Mouse (Mus musculus) lung, postnatal 36 days (tissue): ENCODE measurements at regions not wholly inside any gene's neighbourhood (a gene's known extent, or its start where the extent isn't known, plus 50 kb on each side); places are given as distances from the start of the nearest gene placed in this dataset.

Source experiments
- DNase-seq: peaks from one replicate; pipeline ENCODE4 v3.0.0; 2022; ENCODE audit warnings: mixed read lengths

- no peak for DNase-seq
Measured at GRCm38 (mm10) chr12:95054887-95055286, 637.1 kb upstream of the Flrt2 start.

GRCm38 (mm10) chr12:95056926-95057325, 635.1 kb upstream of the Flrt2 start:
- DNase-seq: no peak

DNA sequence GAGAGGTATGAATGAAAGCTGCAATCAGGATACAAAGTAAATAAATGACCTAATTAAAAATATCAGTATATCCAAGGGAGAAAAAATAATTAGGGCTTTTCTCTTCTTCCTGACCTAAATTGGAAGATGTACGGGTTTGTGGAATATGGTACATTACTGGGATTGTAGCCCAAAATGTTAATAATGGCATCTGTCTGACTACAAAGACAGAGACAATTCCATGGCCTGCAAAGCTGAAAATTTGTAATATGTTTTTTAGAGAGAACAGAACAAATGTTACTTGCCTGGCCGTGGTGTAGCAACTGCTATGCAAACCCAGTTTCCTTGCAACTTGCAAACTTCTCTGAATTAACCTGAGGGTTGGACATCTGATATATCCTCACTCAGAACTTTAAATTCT, 632.6 kb upstream of the Flrt2 start:
- no peak for DNase-seq

DNA sequence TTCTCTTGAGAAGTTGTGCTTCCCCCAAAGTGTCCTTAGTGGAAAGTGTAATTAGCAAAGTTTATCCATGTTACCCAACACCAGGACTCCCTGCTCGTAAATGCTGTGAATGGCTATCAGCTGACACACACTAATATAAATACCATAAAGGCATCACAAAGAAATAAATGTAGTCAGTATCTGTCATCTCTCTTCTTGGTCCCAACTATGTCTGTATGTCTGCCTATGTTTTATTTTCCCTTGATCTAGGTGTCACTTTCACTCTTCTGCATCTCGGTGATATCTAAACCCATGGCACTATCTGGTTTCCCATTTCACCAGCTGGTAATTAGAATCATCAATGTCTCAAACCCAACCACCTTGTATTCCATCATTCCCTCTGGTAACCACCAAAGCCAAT, 619.7 kb upstream of the Flrt2 start:
- DNase-seq: no peak

- no peak for DNase-seq
Measured at GRCm38 (mm10) chr12:95119223-95119952, 572.6 kb upstream of the Flrt2 start.

- no peak for DNase-seq
Measured at GRCm38 (mm10) chr12:95132804-95133203, 559.2 kb upstream of the Flrt2 start.

DNA sequence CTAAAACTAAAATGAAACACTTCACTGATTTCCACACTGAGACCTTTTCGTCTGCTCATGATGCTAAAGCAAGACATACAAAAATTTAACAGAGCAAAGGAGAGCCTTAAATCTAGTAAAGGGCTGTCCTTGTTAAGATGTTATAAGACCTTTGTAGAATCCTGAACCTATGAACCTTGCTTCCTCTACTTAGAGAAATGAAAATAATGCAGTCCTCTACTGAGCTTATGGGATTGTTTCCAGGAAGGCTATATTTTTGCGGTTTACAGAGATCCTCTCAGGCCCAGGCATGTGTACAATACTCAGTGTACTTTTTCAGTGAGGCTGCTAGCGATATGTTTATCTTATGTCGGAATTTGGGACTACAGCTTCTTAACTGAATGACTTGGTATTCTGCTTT, 558.5 kb upstream of the Flrt2 start:
- no peak for DNase-seq

DNA sequence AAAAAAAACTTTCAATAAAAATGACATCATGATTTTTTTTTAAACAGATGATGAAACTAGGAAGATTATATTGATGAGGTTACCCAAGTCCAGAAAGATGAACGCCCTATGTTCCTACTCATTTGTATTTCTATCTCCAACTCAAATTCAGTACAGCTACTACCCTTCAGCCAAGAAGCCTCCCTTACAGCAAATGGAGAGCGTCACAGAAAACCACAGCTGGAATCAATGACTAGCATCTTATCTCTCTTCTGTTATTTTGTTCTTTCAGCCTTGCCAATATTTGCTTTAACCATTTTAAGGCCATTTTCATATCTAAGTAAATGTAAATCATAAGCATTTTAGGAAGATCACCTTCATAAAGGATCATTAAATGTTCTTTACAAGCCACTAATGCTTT, 553.9 kb upstream of the Flrt2 start:
- DNase-seq: no peak

DNA sequence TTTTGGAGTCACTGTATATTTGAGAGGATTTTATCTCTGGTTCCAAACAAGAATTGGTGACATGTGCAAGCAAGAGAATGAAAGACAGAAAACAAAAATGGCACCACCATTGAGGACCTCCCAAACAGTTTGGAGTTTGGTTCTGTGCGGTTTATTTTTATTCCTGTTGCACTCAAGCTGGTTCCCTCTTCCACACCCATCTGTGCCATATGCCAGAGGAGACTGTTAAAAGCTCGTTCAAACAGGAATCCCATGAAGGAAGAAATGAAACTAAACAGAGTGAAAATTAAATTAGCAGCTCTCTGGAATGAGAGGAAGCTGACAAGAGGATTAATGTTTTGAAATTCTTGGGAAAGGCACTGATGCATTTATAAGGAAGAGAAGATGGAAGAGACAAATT, 521.0 kb upstream of the Flrt2 start:
- DNase-seq: no peak

DNA sequence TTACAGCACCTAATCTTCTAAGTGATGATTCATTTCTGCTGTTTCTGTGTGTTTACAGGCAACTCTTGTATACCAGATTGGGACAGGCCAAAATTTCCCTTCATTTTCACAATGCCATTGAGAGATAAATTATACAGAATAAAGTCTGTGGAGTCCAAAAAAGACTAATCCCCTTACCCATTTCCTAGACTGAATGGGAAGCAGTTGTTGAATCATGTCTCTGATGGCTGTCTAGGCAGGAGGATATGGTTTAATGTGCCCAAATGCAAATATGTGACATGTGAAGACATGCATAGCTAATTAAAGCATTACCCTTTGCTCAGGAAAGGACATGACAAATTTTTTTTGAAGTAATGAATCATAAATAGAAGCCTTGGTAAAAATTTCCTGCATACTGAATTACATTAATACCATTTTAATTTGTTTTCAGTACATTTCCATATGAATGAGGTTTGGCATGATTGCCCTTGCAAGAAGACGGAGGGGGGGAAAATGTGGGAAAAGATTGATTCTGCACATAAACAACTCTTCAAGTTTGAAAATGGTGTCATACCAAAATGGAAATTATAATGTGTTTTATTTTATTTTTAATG, 518.1 kb upstream of the Flrt2 start:
- no peak for DNase-seq

GRCm38 (mm10) chr12:95202486-95202885, 489.5 kb upstream of the Flrt2 start:
- DNase-seq: no peak

DNA sequence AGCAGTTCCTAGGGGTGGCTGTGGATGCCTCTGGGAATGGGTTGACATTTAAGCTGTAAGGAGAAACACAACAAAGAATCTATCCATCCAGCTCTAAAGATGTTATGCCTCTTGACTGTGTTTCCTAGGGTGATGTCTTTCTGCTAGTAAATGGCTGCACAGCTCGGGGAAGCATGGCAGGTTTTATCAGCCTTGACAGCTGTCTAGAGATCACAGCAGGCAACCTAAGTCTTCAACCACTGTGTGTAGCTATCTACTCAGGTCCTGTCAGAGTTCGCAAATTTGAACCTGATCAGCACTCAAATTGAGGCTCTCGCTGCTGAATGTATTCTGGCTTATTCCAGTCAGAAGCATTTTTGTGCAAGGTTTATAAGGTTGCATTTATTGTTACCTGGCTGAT, 486.9 kb upstream of the Flrt2 start:
- no peak for DNase-seq

GRCm38 (mm10) chr12:95239158-95239779, 452.8 kb upstream of the Flrt2 start:
- no peak for DNase-seq

DNA sequence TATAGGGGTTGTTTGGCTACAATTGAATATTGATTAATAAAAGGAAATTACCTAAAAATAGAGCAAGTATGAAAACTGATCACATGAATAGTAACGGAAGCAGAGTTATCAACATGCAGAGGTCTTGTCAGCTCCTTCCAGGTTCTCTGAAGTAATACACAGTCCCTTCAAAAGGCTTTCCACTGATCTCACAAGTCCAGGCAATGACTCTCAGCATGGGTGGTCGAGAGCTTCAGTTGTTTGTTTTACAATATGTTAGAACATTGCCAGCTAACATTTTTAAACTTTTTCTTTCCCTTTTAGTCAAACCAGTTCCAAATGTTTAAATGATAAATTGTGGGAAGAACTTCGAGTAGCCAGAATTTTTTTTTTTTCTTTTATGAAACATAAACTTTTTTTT, 424.8 kb upstream of the Flrt2 start:
- DNase-seq: no peak

- DNase-seq: no peak
Measured at GRCm38 (mm10) chr12:95305386-95305785, 386.6 kb upstream of the Flrt2 start.

GRCm38 (mm10) chr12:95315151-95315750, 376.8 kb upstream of the Flrt2 start:
- no peak for DNase-seq

GRCm38 (mm10) chr12:95316820-95317219, 375.2 kb upstream of the Flrt2 start:
- DNase-seq: no peak

DNA sequence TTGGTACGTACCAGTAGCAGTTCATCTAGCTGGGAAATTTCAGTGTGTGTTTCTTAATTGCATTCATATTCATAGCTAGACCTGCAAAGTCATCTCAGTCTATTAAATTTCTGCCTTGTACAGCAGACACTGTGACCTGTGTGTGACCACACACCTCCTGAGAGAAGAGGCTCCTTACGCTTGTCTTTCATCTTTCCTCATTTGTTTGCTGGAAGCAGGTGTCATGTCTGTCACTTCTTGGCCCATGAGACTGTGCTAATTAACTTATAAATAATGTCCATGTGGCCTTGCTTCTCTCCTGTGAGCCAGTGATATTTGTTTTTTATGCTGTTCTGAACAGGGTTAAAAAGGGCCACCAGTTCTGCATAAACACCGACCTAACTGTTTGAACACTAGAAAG, 370.3 kb upstream of the Flrt2 start:
- no peak for DNase-seq

DNA sequence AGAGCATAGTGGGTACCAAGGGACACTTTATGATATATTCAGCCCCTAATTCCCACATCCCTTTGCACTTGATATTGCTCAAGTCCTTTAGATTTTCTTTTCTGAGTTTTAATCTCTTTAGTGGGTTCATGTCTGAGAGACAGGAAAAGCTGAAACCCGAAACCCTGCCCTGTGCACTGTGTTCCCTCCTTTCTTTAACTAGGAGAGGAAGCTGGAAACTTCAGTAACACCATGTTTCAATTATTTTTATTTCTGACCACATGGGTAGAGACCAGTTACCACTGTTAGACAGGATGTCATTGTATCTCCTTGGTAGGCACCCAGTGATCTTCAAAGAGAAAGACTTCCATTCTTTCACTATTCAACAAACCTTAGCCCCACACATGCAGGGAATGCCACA, 362.4 kb upstream of the Flrt2 start:
- no peak for DNase-seq

GRCm38 (mm10) chr12:95347786-95348185, 344.2 kb upstream of the Flrt2 start:
- no peak for DNase-seq

- no peak for DNase-seq
Measured at GRCm38 (mm10) chr12:95355151-95355550, 336.9 kb upstream of the Flrt2 start.

- no peak for DNase-seq
Measured at GRCm38 (mm10) chr12:95384248-95384964, 307.6 kb upstream of the Flrt2 start.

DNA sequence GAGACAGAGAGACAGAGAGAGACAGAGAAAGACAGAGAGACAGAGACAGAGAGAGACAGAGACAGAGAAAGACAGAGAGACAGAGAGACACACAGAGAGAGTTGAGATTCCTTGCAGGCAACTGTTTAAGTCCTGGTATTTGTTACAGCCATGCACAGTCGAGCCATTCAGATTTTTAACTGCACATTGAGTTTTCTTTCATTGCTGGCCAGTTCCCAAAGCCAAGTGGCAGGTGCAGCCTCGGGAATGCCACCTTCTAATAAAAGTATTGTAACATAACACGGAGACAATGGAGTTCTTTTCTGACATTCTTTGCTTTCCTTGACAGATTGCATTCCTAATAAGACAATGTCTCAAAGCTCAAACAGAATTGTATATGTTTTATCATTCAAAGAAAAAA, 306.3 kb upstream of the Flrt2 start:
- DNase-seq: no peak
